Mouse (Mus musculus): ENCODE results near the gene Ehf. TPM values are rescaled to one million over a fixed set of nuclear protein-coding genes. Genes with fewer than 3 reads are reported as not detected.

Ehf gene
- total and polyA plus RNA-seq, 2 experiments from 2014 or later = 3.7 TPM; not detected in 1

GRCm38 (mm10) chr2:103287716-103288115 is 15.4 kb downstream of the Ehf start:
- H3K9ac ChIP-seq (replicated peaks; ENCODE audit: low read depth, low read length) = no peak overlapping the region

DNA sequence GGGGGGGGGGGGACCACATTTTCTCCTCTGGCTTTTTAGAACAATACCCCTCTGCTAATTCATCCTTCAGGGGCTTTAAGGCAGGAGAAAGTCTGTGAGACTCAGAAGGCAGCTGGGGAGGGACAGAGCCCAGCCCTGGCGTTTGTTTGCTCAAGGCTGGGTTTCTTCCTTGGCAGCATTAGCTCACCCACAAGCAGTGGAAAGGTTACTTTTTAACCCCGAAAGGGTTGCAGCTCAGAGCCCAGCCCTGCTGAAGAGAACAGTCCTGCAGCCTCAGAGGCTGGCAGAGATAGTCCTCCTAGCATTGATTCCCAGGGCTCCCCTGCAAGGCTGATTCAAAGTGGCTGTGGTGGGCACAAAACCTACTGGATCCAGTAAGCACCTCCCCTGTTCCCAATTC is 17.5 kb downstream of the Ehf start:
- DNase-seq (ENCODE audit: low spot score) = no peak
- H3K36me3 ChIP-seq (replicated peaks; ENCODE audit: control insufficient read depth, insufficient read depth, low read length) = no peaks in the 10 kb centered on the region
- H3K27ac ChIP-seq (ENCODE audit: low read depth) = no peak overlapping the region
- no peak overlapping the region for H3K9ac ChIP-seq (replicated peaks; ENCODE audit: low read depth, low read length)
- ATAC-seq (ENCODE audit: insufficient read depth, low read depth) = no peak
- no peak overlapping the region for H3K4me2 ChIP-seq (ENCODE audit: low read depth, low read length)
- H3K27me3 ChIP-seq (ENCODE audit: control insufficient read depth, insufficient read depth, low read length) = no peaks in the 10 kb centered on the region
- peaks cover 14% of the 10 kb centered on the region for H3K4me1 ChIP-seq (ENCODE audit: control insufficient read depth, insufficient read depth)
- H3K9me3 ChIP-seq (replicated peaks; ENCODE audit: control insufficient read depth, low read length) = no peaks in the 10 kb centered on the region
- no peak for TF ChIP-seq EP300 (IDR thresholded peaks at IDR 0.05; ENCODE audit: low read depth)
- no peak for TF ChIP-seq CTCF (IDR thresholded peaks at IDR 0.05; ENCODE audit: low read depth)
- WGBS = 45% methylated on average over 2 of the region's 2 CpGs
- H3K4me3 ChIP-seq (ENCODE audit: low read depth, low read length) = no peak overlapping the region

More at GRCm38 (mm10) chr2:103287716-103288115, 15.4 kb downstream of the Ehf start:
- ATAC-seq (ENCODE audit: insufficient read depth, low read depth) = no peak
- H3K36me3 ChIP-seq (replicated peaks; ENCODE audit: control insufficient read depth, insufficient read depth, low read length) = no peaks in the 10 kb centered on the region
- TF ChIP-seq EP300 (IDR thresholded peaks at IDR 0.05; ENCODE audit: low read depth) (no peak), CTCF (IDR thresholded peaks at IDR 0.05; ENCODE audit: low read depth) (no peak)
- H3K9me3 ChIP-seq (replicated peaks; ENCODE audit: control insufficient read depth, low read length) = no peaks in the 10 kb centered on the region
- DNase-seq (ENCODE audit: low spot score) = no peak
- no peak overlapping the region for H3K4me2 ChIP-seq (ENCODE audit: low read depth, low read length)
- H3K27ac ChIP-seq (ENCODE audit: low read depth) = no peak overlapping the region
- peaks cover 6% of the 10 kb centered on the region for H3K4me1 ChIP-seq (ENCODE audit: control insufficient read depth, insufficient read depth)
- no peaks in the 10 kb centered on the region for H3K27me3 ChIP-seq (ENCODE audit: control insufficient read depth, insufficient read depth, low read length)
- WGBS = 80% methylated on average over 5 of the region's 5 CpGs
- H3K4me3 ChIP-seq (ENCODE audit: low read depth, low read length) = no peak overlapping the region

DNA sequence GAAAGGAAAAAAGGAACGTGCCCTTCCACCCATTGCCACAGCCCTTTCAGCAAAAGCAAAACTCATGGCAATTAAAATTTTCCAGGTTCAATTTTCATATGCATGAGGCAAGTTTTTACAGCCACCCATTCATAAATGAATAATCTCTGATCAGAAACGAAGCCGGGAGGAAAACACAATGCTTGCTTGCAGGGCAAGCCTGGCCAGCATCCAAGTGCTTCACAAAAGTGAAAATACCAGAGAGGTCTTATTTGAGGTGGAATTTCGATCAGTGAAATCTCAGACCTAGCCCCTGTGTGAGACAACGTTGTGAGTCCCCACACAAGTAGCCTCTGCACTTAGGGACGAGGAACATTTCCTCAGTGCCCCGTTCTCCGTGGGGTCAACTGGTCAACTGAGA is 19.3 kb downstream of the Ehf start:
- TF ChIP-seq EP300 (IDR thresholded peaks at IDR 0.05; ENCODE audit: low read depth) (no peak), CTCF (IDR thresholded peaks at IDR 0.05; ENCODE audit: low read depth) (no peak)
- Histone ChIP-seq H3K9ac (replicated peaks; ENCODE audit: low read depth, low read length) (no peak overlapping the region), H3K4me1 (ENCODE audit: control insufficient read depth, insufficient read depth) (peaks cover 8% of the 10 kb centered on the region), H3K27ac (ENCODE audit: low read depth) (no peak overlapping the region), H3K9me3 (replicated peaks; ENCODE audit: control insufficient read depth, low read length) (no peaks in the 10 kb centered on the region), H3K36me3 (replicated peaks; ENCODE audit: control insufficient read depth, insufficient read depth, low read length) (no peaks in the 10 kb centered on the region), H3K4me2 (ENCODE audit: low read depth, low read length) (no peak overlapping the region), H3K4me3 (ENCODE audit: low read depth, low read length) (no peak overlapping the region), H3K27me3 (ENCODE audit: control insufficient read depth, insufficient read depth, low read length) (no peaks in the 10 kb centered on the region)
- ATAC-seq (ENCODE audit: insufficient read depth, low read depth) = no peak
- 63% methylated on average over 8 of the region's 8 CpGs for WGBS
- DNase-seq (ENCODE audit: low spot score) = no peak

DNA sequence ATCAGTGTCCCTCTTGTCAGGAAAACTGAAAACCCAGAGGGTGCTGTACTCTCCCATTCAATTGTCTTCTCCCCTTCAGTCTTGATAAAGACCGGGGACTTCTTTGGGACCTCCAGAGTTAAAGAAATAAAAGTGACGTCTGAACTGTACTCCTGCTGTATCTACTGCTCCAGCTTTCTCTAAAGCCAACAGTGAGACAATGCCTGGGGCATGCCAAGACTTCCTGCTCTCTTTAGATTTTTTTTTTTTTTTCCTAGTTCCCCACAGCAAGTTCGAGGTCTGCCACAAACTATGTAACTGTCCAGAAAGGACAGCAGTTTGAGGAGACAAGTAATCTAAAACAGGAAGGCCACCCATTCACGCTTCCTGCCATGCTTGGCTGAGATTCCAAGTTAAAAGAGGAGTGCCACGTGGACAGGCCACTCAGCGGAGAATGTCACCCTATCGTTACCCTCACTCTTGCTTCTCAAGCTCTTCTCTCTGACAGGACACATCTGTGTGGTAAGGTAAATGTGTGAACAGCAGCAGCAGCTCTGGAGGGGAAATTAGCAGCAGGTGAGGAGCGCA is 20.8 kb downstream of the Ehf start:
- Histone ChIP-seq H3K4me1 (ENCODE audit: control insufficient read depth, insufficient read depth) (peaks cover 14% of the 10 kb centered on the region), H3K9ac (replicated peaks; ENCODE audit: low read depth, low read length) (no peak overlapping the region), H3K9me3 (replicated peaks; ENCODE audit: control insufficient read depth, low read length) (no peaks in the 10 kb centered on the region), H3K4me3 (ENCODE audit: low read depth, low read length) (no peak overlapping the region), H3K27me3 (ENCODE audit: control insufficient read depth, insufficient read depth, low read length) (no peaks in the 10 kb centered on the region), H3K36me3 (replicated peaks; ENCODE audit: control insufficient read depth, insufficient read depth, low read length) (no peaks in the 10 kb centered on the region), H3K27ac (ENCODE audit: low read depth) (peak overlapping the region; percentile 41; the same call in 1 of the 2 replicates), H3K4me2 (ENCODE audit: low read depth, low read length) (no peak overlapping the region)
- no peak for TF ChIP-seq CTCF (IDR thresholded peaks at IDR 0.05; ENCODE audit: low read depth)
- TF ChIP-seq EP300 (IDR thresholded peaks at IDR 0.05; ENCODE audit: low read depth) = no peak
- WGBS = 17% methylated on average over 8 of the region's 8 CpGs
- DNase-seq (ENCODE audit: low spot score) (peak; percentile 51), ATAC-seq (ENCODE audit: insufficient read depth, low read depth) (peak; percentile 61)

- Histone ChIP-seq H3K9ac (replicated peaks; ENCODE audit: low read depth, low read length) (no peak overlapping the region), H3K27me3 (ENCODE audit: control insufficient read depth, insufficient read depth, low read length) (no peaks in the 10 kb centered on the region), H3K27ac (ENCODE audit: low read depth) (no peak overlapping the region), H3K4me2 (ENCODE audit: low read depth, low read length) (no peak overlapping the region), H3K4me3 (ENCODE audit: low read depth, low read length) (no peak overlapping the region), H3K9me3 (replicated peaks; ENCODE audit: control insufficient read depth, low read length) (no peaks in the 10 kb centered on the region), H3K4me1 (ENCODE audit: control insufficient read depth, insufficient read depth) (peaks cover 14% of the 10 kb centered on the region), H3K36me3 (replicated peaks; ENCODE audit: control insufficient read depth, insufficient read depth, low read length) (no peaks in the 10 kb centered on the region)
- TF ChIP-seq EP300 (IDR thresholded peaks at IDR 0.05; ENCODE audit: low read depth) (no peak), CTCF (IDR thresholded peaks at IDR 0.05; ENCODE audit: low read depth) (no peak)
- whole genome bisulfite sequencing = 93% methylated on average over 1 of the region's 1 CpGs
- ATAC-seq (ENCODE audit: insufficient read depth, low read depth) = no peak
- no peak for DNase-seq (ENCODE audit: low spot score)
These were observed 23.2 kb downstream of the Ehf start for GRCm38 (mm10) chr2:103279927-103280326.

DNA sequence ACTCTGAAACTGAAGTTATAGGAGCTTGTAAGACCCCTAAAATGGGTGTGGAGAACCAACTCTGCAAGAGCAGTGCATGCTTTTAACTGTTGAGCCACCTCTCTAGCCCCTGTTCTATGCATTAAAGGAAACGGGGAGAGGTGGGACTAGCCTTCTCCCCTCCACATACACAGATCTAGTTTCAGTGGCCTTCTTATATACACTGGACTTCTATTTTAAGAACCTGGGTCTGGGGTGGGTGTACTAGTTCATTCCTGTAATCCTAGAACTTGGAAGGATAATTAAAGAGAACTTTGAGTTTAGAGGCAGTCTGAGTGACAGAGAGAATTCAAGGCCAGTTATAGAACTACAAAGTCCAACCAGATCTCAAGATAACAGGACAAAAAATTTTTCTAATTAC is 24.6 kb downstream of the Ehf start:
- Histone ChIP-seq H3K27ac (ENCODE audit: low read depth) (no peak overlapping the region), H3K27me3 (ENCODE audit: control insufficient read depth, insufficient read depth, low read length) (no peaks in the 10 kb centered on the region), H3K36me3 (replicated peaks; ENCODE audit: control insufficient read depth, insufficient read depth, low read length) (no peaks in the 10 kb centered on the region), H3K4me2 (ENCODE audit: low read depth, low read length) (no peak overlapping the region), H3K9ac (replicated peaks; ENCODE audit: low read depth, low read length) (no peak overlapping the region), H3K4me3 (ENCODE audit: low read depth, low read length) (no peak overlapping the region), H3K4me1 (ENCODE audit: control insufficient read depth, insufficient read depth) (peaks cover 14% of the 10 kb centered on the region), H3K9me3 (replicated peaks; ENCODE audit: control insufficient read depth, low read length) (no peaks in the 10 kb centered on the region)
- ATAC-seq (ENCODE audit: insufficient read depth, low read depth) (no peak), DNase-seq (ENCODE audit: low spot score) (no peak)
- no peak for TF ChIP-seq EP300 (IDR thresholded peaks at IDR 0.05; ENCODE audit: low read depth)
- no peak for TF ChIP-seq CTCF (IDR thresholded peaks at IDR 0.05; ENCODE audit: low read depth)
- 71% methylated on average over 1 of the region's 1 CpGs for WGBS

Data from heart, postnatal 0 days (tissue).